Comparison of ENCODE assay signal across 13 mouse cellular contexts in genomic region chr7:134673952-134674351, GRCm38 (mm10). TPM values are rescaled to one million over a fixed set of nuclear protein-coding genes. Genes with fewer than 3 reads are reported as not detected.
DNase-seq lines count a peak whose midpoint lies in the region; ATAC-seq and TF ChIP-seq lines count a peak whose summit lies in the region.
"Had no signal": no experiment of that assay in that cellular context is flagged by ENCODE, and none has a peak within 500 bp of the region (broad histone marks: within the 10 kb centered on the region; RNA-seq: fewer than 3 reads in every experiment).

No protein-coding gene starts in this region.

- WGBS in lung, postnatal 0 days: 37% methylated on average over 9 of the region's 9 CpGs

- peak overlapping the region; percentile 22; the same call in 1 of the 2 replicates for H3K4me2 ChIP-seq in lung, postnatal 0 days (replicated peaks; ENCODE audit: low read depth, low read length)
- H3K4me2 ChIP-seq: forebrain, embryonic 12.5 days; hindbrain, embryonic 15.5 days; limb, embryonic 12.5 days had no signal

- H3K4me3 ChIP-seq in lung, postnatal 0 days (ENCODE audit: low read depth, low read length): no peak overlapping the region
- H3K4me3 ChIP-seq: forebrain, embryonic 12.5 days; hindbrain, embryonic 15.5 days; limb, embryonic 12.5 days; megakaryocyte, embryonic 14.5 days had no signal

- DNase-seq in adrenal gland, adult 2 months: peak; percentile 78
- DNase-seq in adrenal gland, adult 8-10 months: no peak
- peak; percentile 27 to 53 for DNase-seq in layer of hippocampus, adult 18-20 months (ENCODE audit: low spot score in 2 of 2)
- no peak for DNase-seq in layer of hippocampus, postnatal 36 days
- peak; percentile 19 for DNase-seq in heart, postnatal 25 days (ENCODE audit: low spot score)
- peak; percentile 63 for DNase-seq in lung, postnatal 0 days (ENCODE audit: low spot score)
- no peak for DNase-seq in ovary, postnatal 36 days (ENCODE audit: low spot score)
- DNase-seq: spleen, adult 18-20 months had no signal

- H3K27me3 ChIP-seq in lung, postnatal 0 days (replicated peaks; ENCODE audit: insufficient read depth, low read length): no peaks in the 10 kb centered on the region
- H3K27me3 ChIP-seq: limb, embryonic 12.5 days had no signal

- peak; percentile 37 for ATAC-seq in lung, postnatal 0 days
- ATAC-seq in granulocyte monocyte progenitor cell, adult 5-6 weeks (replicated peaks; ENCODE audit: poor library complexity, severe bottlenecking): no peak

- intact Hi-C loops in heart, postnatal 25 days (cut with DNase I): loop anchor here (5.0 kb wide), 2 partner anchors 68 to 98 kb away; no protein-coding TSS in a partner anchor

- H3K9ac ChIP-seq in lung, postnatal 0 days (replicated peaks; ENCODE audit: low read depth): no peak overlapping the region
- H3K9ac ChIP-seq: forebrain, embryonic 12.5 days; hindbrain, embryonic 15.5 days; limb, embryonic 12.5 days had no signal

- peaks cover 25% of the 10 kb centered on the region; the same call in 1 of the 2 replicates for H3K4me1 ChIP-seq in lung, postnatal 0 days (ENCODE audit: insufficient read depth, low read depth, low read length)

- no peak for TF ChIP-seq CTCF in lung, postnatal 0 days (IDR thresholded peaks at IDR 0.05)

- no peaks in the 10 kb centered on the region for H3K9me3 ChIP-seq in lung, postnatal 0 days (ENCODE audit: low read length)
- H3K9me3 ChIP-seq: forebrain, embryonic 12.5 days; hindbrain, embryonic 15.5 days; limb, embryonic 12.5 days; megakaryocyte, embryonic 14.5 days had no signal

- peak overlapping the region; percentile 74 for H3K27ac ChIP-seq in lung, postnatal 0 days (ENCODE audit: low read length)
- H3K27ac ChIP-seq: forebrain, embryonic 12.5 days; hindbrain, embryonic 15.5 days; limb, embryonic 12.5 days had no signal

- peak; percentile 80 for TF ChIP-seq EP300 in lung, postnatal 0 days (IDR thresholded peaks at IDR 0.05)

- H3K36me3 ChIP-seq in lung, postnatal 0 days (ENCODE audit: insufficient read depth, low read length): no peaks in the 10 kb centered on the region
- H3K36me3 ChIP-seq: forebrain, embryonic 12.5 days; hindbrain, embryonic 15.5 days had no signal

RNA-seq across cellular contexts. Expression of gene Dock1, which starts 3.5 kb away (rescaled TPM):
- total RNA-seq in adrenal gland, adult 2 months (2021): 100 to 1,000 TPM; 116 to 174 TPM
- polyA plus RNA-seq in adrenal gland, adult 2 months (2012; rRNA removed): 17.5 and 25.8 TPM in 2 replicates
- total RNA-seq in adrenal gland, adult 8-10 months (2022): 100 to 1,000 TPM; 156 to 259 (median 216) TPM
- total RNA-seq in layer of hippocampus, adult 18-20 months (2021): 10 to 100 TPM; 25.0 to 26.1 TPM
- total RNA-seq in layer of hippocampus, postnatal 36 days (2021): 10 to 100 TPM; 24.4 to 26.3 TPM
- 10 to 100 TPM; 23.7 to 27.7 TPM for total RNA-seq in heart, postnatal 25 days (2021)
- polyA plus RNA-seq in lung, postnatal 0 days (2015; fragmentation: Nextera tagmentation; extraction: Ambion mirVana): 14.0 and 17.8 TPM in 2 replicates
- 19.7 and 22.5 TPM in 2 replicates for total RNA-seq in granulocyte monocyte progenitor cell, adult 5-6 weeks (2014; fragmentation: Nextera tagmentation)
- total RNA-seq in granulocyte monocyte progenitor cell, adult 5-6 weeks (2017): 14.0 and 16.2 TPM in 2 replicates

Comparison
In these comparisons a context has a peak if more than half of its experiments do, and no peak if none do; other contexts are left out.
1. DNase-seq: peak in adrenal gland, adult 2 months (single experiment), layer of hippocampus, adult 18-20 months (2 of 2), heart, postnatal 25 days (single experiment) and lung, postnatal 0 days (single experiment); none in adrenal gland, adult 8-10 months (single experiment), layer of hippocampus, postnatal 36 days (0 of 2) and ovary, postnatal 36 days (single experiment).
2. RNA of gene Dock1, which starts 3.5 kb away (total RNA-seq): 156 to 259 TPM in adrenal gland, adult 8-10 months and 116 to 174 TPM in adrenal gland, adult 2 months; 23.7 to 27.7 TPM in heart, postnatal 25 days, 24.4 to 26.3 TPM in layer of hippocampus, postnatal 36 days, 25.0 to 26.1 TPM in layer of hippocampus, adult 18-20 months and 14.0 to 22.5 TPM in granulocyte monocyte progenitor cell, adult 5-6 weeks; every median in the first group is over 4 times any median in the second.